Mouse (Mus musculus) right cerebral cortex, adult 18-20 months (tissue): Measurements from ENCODE around the gene Olfr1276.

Source experiments
- DNase-seq: peaks from one replicate; pipeline ENCODE4 v3.0.0; 2022; ENCODE audit warnings: mixed read lengths

The Olfr1276 gene

GRCm38 (mm10) chr2:111254216-111254615 lies at the start of gene Olfr1276:
Gene Olfr1276, plus strand, starts transcription at chr2:111254516.
- no peak for DNase-seq

DNA sequence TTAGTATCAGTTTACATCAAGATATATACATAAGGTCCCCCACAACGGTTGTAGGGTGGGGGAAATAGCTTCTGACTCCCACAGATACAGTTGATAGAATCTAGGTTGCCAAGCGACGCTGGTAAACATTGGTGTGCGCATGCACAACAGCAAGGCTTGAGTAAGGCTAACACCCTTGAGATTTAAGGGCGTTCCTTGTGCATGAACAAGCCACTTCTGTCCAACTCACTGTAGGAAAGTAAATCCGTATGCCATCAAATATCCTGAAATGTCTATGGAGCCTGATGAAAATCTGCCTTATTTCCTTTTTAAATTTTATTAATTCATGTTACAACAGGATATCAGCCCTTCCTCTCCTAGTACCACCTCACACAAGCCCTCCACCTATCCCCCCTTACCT lies 24.8 kb upstream of the Olfr1276 start, which contains the start of gene 4930430A15Rik:
Gene 4930430A15Rik, minus strand, starts transcription at position 101 of the 400 bp plus-strand sequence.
- DNase-seq: no peak

GRCm38 (mm10) chr2:111235186-111235585 lies 19.1 kb upstream of the Olfr1276 start, which contains the start of gene Olfr1275:
Gene Olfr1275, minus strand, starts transcription at chr2:111235286.
- DNase-seq: no peak

DNA sequence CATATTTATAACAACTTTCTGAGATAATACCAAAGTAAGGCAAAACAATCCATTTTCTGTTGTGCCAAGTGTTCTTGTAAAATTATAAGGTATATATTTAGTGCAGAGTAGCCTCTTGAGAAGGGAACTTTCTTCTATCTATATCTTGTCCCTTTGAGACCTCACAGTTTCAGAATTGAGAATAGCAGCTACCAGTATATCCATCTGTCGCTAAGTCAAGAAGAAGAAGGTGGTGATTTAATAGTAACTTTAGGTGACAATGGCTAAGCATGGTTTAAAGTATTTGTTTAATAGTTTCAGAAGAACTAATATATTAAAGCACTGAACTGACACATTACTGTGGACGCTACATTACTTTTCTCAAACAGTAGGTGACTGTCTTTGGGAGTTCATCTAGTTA lies 19.7 kb downstream of the Olfr1276 start, which contains the start of gene Olfr1277:
Gene Olfr1277, minus strand, starts transcription at position 101 of the 400 bp plus-strand sequence.
- DNase-seq: no peak

- no peak for DNase-seq
These were observed 35.5 kb downstream of the Olfr1276 start, which contains the start of gene Olfr1278 for GRCm38 (mm10) chr2:111289836-111290235. Gene Olfr1278, plus strand, starts transcription at chr2:111290136.

- no peak for DNase-seq
These were observed 44.2 kb downstream of the Olfr1276 start for GRCm38 (mm10) chr2:111298541-111298940.

DNA sequence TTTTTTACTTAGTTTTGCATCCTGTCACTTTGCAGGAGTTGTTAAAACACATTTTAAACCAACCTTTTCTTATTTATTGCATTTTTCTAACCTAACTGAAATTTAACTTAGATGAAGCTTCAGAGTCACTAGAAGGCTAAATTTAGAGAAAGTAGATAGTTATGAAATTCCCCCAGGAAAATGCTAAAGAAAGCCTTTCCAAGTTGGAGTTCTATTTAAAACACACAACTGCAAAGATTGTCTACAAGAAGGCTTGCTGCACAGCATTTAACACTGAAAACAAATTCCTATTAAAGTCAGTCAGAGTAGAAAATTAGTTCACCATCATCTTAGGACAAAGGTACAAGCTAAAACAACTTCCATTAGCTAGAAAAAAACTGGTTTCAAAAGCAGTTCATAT lies 46.1 kb downstream of the Olfr1276 start, which contains the start of gene Olfr1279:
Gene Olfr1279, plus strand, starts transcription at position 262 of the 400 bp plus-strand sequence.
- no peak for DNase-seq
